Mouse (Mus musculus): ENCODE measurements around the gene Foxi1. TPM values are rescaled to one million over a fixed set of nuclear protein-coding genes. Genes with fewer than 3 reads are reported as not detected.
"Not testable (repeated sequence)": the region's sequence is repeated elsewhere in the genome, so short reads cannot be mapped to it uniquely, and the experiment has no call there.

Gene Foxi1
- total and polyA plus RNA-seq, 2 experiments from 2014 or later: not detected

- Histone ChIP-seq H3K9ac (no peak overlapping the region), H3K4me2 (ENCODE audit: low read depth) (no peak overlapping the region), H3K4me1 (ENCODE audit: insufficient read depth) (no peaks in the 10 kb centered on the region), H3K27me3 (ENCODE audit: insufficient read depth, low read length) (no peaks in the 10 kb centered on the region), H3K36me3 (ENCODE audit: insufficient read depth) (no peaks in the 10 kb centered on the region), H3K9me3 (ENCODE audit: low read length) (no peaks in the 10 kb centered on the region), H3K4me3 (ENCODE audit: low read depth, low read length) (no peak overlapping the region), H3K27ac (ENCODE audit: low read depth, low read length) (no peak overlapping the region)
- TF ChIP-seq CTCF (IDR thresholded peaks at IDR 0.05; ENCODE audit: low read depth): peak; percentile 55
- WGBS: 43% methylated on average over 1 of the region's 1 CpGs
- ATAC-seq: no peak
- DNase-seq: no peak
Observed at GRCm38 (mm10) chr11:34227180-34227579, 19.3 kb upstream of the Foxi1 start.

- H3K9ac ChIP-seq; H3K27ac ChIP-seq (ENCODE audit: low read depth, low read length); H3K4me1 ChIP-seq (ENCODE audit: insufficient read depth); H3K36me3 ChIP-seq (ENCODE audit: insufficient read depth); H3K9me3 ChIP-seq (ENCODE audit: low read length); DNase-seq; H3K4me2 ChIP-seq (ENCODE audit: low read depth); H3K27me3 ChIP-seq (ENCODE audit: insufficient read depth, low read length); H3K4me3 ChIP-seq (ENCODE audit: low read depth, low read length); ATAC-seq: not testable (repeated sequence)
- WGBS: 92% methylated on average over 4 of the region's 4 CpGs
Observed at GRCm38 (mm10) chr11:34220596-34220995, 12.7 kb upstream of the Foxi1 start.

GRCm38 (mm10) chr11:34212853-34213252 lies 5.0 kb upstream of the Foxi1 start:
- Histone ChIP-seq H3K9ac (no peak overlapping the region), H3K9me3 (ENCODE audit: low read length) (no peaks in the 10 kb centered on the region), H3K27me3 (ENCODE audit: insufficient read depth, low read length) (no peaks in the 10 kb centered on the region), H3K4me2 (ENCODE audit: low read depth) (no peak overlapping the region), H3K4me3 (ENCODE audit: low read depth, low read length) (no peak overlapping the region), H3K4me1 (ENCODE audit: insufficient read depth) (no peaks in the 10 kb centered on the region), H3K27ac (ENCODE audit: low read depth, low read length) (no peak overlapping the region), H3K36me3 (ENCODE audit: insufficient read depth) (no peaks in the 10 kb centered on the region)
- peak; percentile 38 for ATAC-seq
- DNase-seq: peak; percentile 90
- 23% methylated on average over 5 of the region's 5 CpGs for WGBS
- TF ChIP-seq CTCF (IDR thresholded peaks at IDR 0.05; ENCODE audit: low read depth): peak; percentile 72

- Histone ChIP-seq H3K4me2 (ENCODE audit: low read depth) (no peak overlapping the region), H3K27me3 (ENCODE audit: insufficient read depth, low read length) (no peaks in the 10 kb centered on the region), H3K9ac (no peak overlapping the region), H3K9me3 (ENCODE audit: low read length) (no peaks in the 10 kb centered on the region), H3K36me3 (ENCODE audit: insufficient read depth) (no peaks in the 10 kb centered on the region), H3K4me3 (ENCODE audit: low read depth, low read length) (no peak overlapping the region), H3K4me1 (ENCODE audit: insufficient read depth) (no peaks in the 10 kb centered on the region), H3K27ac (ENCODE audit: low read depth, low read length) (no peak overlapping the region)
- no peak; the same call in 1 of the 2 replicates for ATAC-seq
- no peak for TF ChIP-seq CTCF (IDR thresholded peaks at IDR 0.05; ENCODE audit: low read depth)
- WGBS: 55% methylated on average over 1 of the region's 1 CpGs
- DNase-seq: peak; percentile 18
Observed at GRCm38 (mm10) chr11:34202769-34203168, 5.1 kb downstream of the Foxi1 start.

- no peaks in the 10 kb centered on the region for H3K36me3 ChIP-seq (ENCODE audit: insufficient read depth)
- H3K9ac ChIP-seq: no peak overlapping the region
- no peak overlapping the region for H3K4me2 ChIP-seq (ENCODE audit: low read depth)
- no peak for TF ChIP-seq CTCF (IDR thresholded peaks at IDR 0.05; ENCODE audit: low read depth)
- no peaks in the 10 kb centered on the region for H3K9me3 ChIP-seq (ENCODE audit: low read length)
- no peak overlapping the region for H3K27ac ChIP-seq (ENCODE audit: low read depth, low read length)
- H3K27me3 ChIP-seq (ENCODE audit: insufficient read depth, low read length): no peaks in the 10 kb centered on the region
- no peak overlapping the region for H3K4me3 ChIP-seq (ENCODE audit: low read depth, low read length)
- DNase-seq (no peak), ATAC-seq (no peak)
- WGBS: 95% methylated on average over 3 of the region's 3 CpGs
- H3K4me1 ChIP-seq (ENCODE audit: insufficient read depth): no peaks in the 10 kb centered on the region
Observed at GRCm38 (mm10) chr11:34195142-34195541, 12.7 kb downstream of the Foxi1 start.

- no peak overlapping the region for H3K4me3 ChIP-seq (ENCODE audit: low read depth, low read length)
- H3K36me3 ChIP-seq (ENCODE audit: insufficient read depth): no peaks in the 10 kb centered on the region
- no peak for TF ChIP-seq CTCF (IDR thresholded peaks at IDR 0.05; ENCODE audit: low read depth)
- no peak overlapping the region for H3K4me2 ChIP-seq (ENCODE audit: low read depth)
- ATAC-seq: no peak
- 59% methylated on average over 9 of the region's 9 CpGs for WGBS
- no peaks in the 10 kb centered on the region for H3K27me3 ChIP-seq (ENCODE audit: insufficient read depth, low read length)
- H3K27ac ChIP-seq (ENCODE audit: low read depth, low read length): no peak overlapping the region
- no peaks in the 10 kb centered on the region for H3K4me1 ChIP-seq (ENCODE audit: insufficient read depth)
- DNase-seq: no peak
- H3K9me3 ChIP-seq (ENCODE audit: low read length): no peaks in the 10 kb centered on the region
- no peak overlapping the region for H3K9ac ChIP-seq
Observed at GRCm38 (mm10) chr11:34194158-34194941, 13.5 kb downstream of the Foxi1 start.

GRCm38 (mm10) chr11:34193658-34194057 lies 14.2 kb downstream of the Foxi1 start:
- ATAC-seq (no peak), DNase-seq (no peak)
- H3K4me3 ChIP-seq (ENCODE audit: low read depth, low read length): no peak overlapping the region
- no peaks in the 10 kb centered on the region for H3K9me3 ChIP-seq (ENCODE audit: low read length)
- H3K4me2 ChIP-seq (ENCODE audit: low read depth): no peak overlapping the region
- WGBS: 68% methylated on average over 3 of the region's 3 CpGs
- no peak overlapping the region for H3K27ac ChIP-seq (ENCODE audit: low read depth, low read length)
- H3K9ac ChIP-seq: no peak overlapping the region
- no peaks in the 10 kb centered on the region for H3K4me1 ChIP-seq (ENCODE audit: insufficient read depth)
- H3K36me3 ChIP-seq (ENCODE audit: insufficient read depth): no peaks in the 10 kb centered on the region
- H3K27me3 ChIP-seq (ENCODE audit: insufficient read depth, low read length): no peaks in the 10 kb centered on the region
- TF ChIP-seq CTCF (IDR thresholded peaks at IDR 0.05; ENCODE audit: low read depth): no peak

Data from forebrain, postnatal 0 days (tissue).